Comparison of ENCODE assay signal across 23 mouse cellular contexts in the genomic region with DNA sequence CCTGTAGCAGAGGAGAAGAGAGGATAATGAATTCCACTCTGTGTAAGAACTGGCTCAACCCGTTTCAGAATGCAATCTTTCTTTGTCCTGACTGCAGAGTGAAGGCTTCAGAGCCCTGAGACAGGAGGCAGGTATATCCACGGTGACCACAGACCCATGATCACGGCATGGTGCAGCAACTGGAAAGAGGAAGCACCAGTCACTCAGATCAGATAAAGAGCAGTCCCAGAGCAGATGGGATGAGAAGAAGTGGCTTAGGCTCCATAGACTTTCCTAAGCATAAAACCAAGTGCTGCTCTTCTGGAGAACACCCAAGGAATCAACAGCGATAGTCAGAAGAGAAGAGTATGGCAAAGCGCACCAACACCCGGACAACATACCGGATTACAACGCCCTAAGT. TPM values are rescaled to one million over a fixed set of nuclear protein-coding genes. Genes with fewer than 3 reads are reported as not detected.
DNase-seq lines count a peak whose midpoint lies in the region; ATAC-seq and TF ChIP-seq lines count a peak whose summit lies in the region.
"Had no signal": no experiment of that assay in that cellular context is flagged by ENCODE, and none has a peak within 500 bp of the region (broad histone marks: within the 10 kb centered on the region; RNA-seq: fewer than 3 reads in every experiment).

No protein-coding gene starts in this region.

- TF ChIP-seq POLR2A in MEL (IDR thresholded peaks at IDR 0.05; ENCODE audit: control insufficient read depth in 1 of 2, insufficient read depth in 1 of 2, low read depth in 1 of 2, low read length in 2 of 2, poor library complexity in 1 of 2): no peak

- H3K4me1 ChIP-seq in intestine, embryonic 14.5 days (replicated peaks; ENCODE audit: control insufficient read depth, insufficient read depth, low read length): no peaks in the 10 kb centered on the region
- no peaks in the 10 kb centered on the region for H3K4me1 ChIP-seq in intestine, embryonic 16.5 days (ENCODE audit: control insufficient read depth, insufficient read depth, low read length)
- H3K4me1 ChIP-seq in MEL (ENCODE audit: control insufficient read depth in 1 of 2, insufficient read depth in 2 of 2, low read length in 2 of 2): no peaks in the 10 kb centered on the region
- H3K4me1 ChIP-seq in stomach, embryonic 16.5 days (ENCODE audit: control insufficient read depth, insufficient read depth, low read length): no peaks in the 10 kb centered on the region
- H3K4me1 ChIP-seq: embryonic facial prominence, embryonic 13.5 days; forebrain, embryonic 10.5 days; hindbrain, embryonic 10.5 days had no signal

- no peak overlapping the region for H3K27ac ChIP-seq in intestine, embryonic 14.5 days (ENCODE audit: low read depth)
- H3K27ac ChIP-seq in intestine, embryonic 16.5 days (ENCODE audit: low read length): no peak overlapping the region
- no peak overlapping the region for H3K27ac ChIP-seq in MEL (ENCODE audit: control insufficient read depth, low read depth, low read length)
- peak overlapping the region; percentile 16; the same call in 1 of the 2 replicates for H3K27ac ChIP-seq in stomach, embryonic 16.5 days (ENCODE audit: low read length)
- H3K27ac ChIP-seq: embryonic facial prominence, embryonic 13.5 days; forebrain, embryonic 10.5 days; hindbrain, embryonic 10.5 days; hindbrain, embryonic 14.5 days had no signal

- H3K9me3 ChIP-seq in intestine, embryonic 14.5 days (ENCODE audit: control insufficient read depth, low read length): no peaks in the 10 kb centered on the region
- no peaks in the 10 kb centered on the region for H3K9me3 ChIP-seq in intestine, embryonic 16.5 days (ENCODE audit: control insufficient read depth, low read length)
- H3K9me3 ChIP-seq in MEL (replicated peaks; ENCODE audit: insufficient read depth, low read length): no peaks in the 10 kb centered on the region
- no peaks in the 10 kb centered on the region for H3K9me3 ChIP-seq in stomach, embryonic 16.5 days (replicated peaks; ENCODE audit: control insufficient read depth, low read length)
- H3K9me3 ChIP-seq: embryonic facial prominence, embryonic 13.5 days; forebrain, embryonic 10.5 days; hindbrain, embryonic 10.5 days had no signal

- no peaks in the 10 kb centered on the region for H3K79me2 ChIP-seq in MEL (ENCODE audit: control insufficient read depth, insufficient read depth, low read length, poor library complexity)

- H3K27me3 ChIP-seq in intestine, embryonic 14.5 days (replicated peaks; ENCODE audit: control insufficient read depth, insufficient read depth, low read length): no peaks in the 10 kb centered on the region
- no peaks in the 10 kb centered on the region for H3K27me3 ChIP-seq in intestine, embryonic 16.5 days (replicated peaks; ENCODE audit: control insufficient read depth, insufficient read depth, low read length)
- H3K27me3 ChIP-seq in MEL (ENCODE audit: control insufficient read depth in 1 of 2, insufficient read depth in 2 of 2, low read length in 2 of 2): no peaks in the 10 kb centered on the region
- no peaks in the 10 kb centered on the region for H3K27me3 ChIP-seq in stomach, embryonic 16.5 days (ENCODE audit: control insufficient read depth, insufficient read depth, low read length)
- H3K27me3 ChIP-seq: embryonic facial prominence, embryonic 13.5 days had no signal

- ATAC-seq in intestine, embryonic 14.5 days (replicated peaks; ENCODE audit: low FRiP score, low TSS enrichment, low read depth): no peak
- no peak for ATAC-seq in intestine, embryonic 16.5 days
- ATAC-seq in granulocyte monocyte progenitor cell, adult 5-6 weeks (replicated peaks; ENCODE audit: poor library complexity, severe bottlenecking): peak; percentile 76
- peak; percentile 40; the same call in 1 of the 2 replicates for ATAC-seq in stomach, embryonic 16.5 days (ENCODE audit: insufficient read depth, low FRiP score)
- ATAC-seq: CD4-positive, CD25-positive, alpha-beta regulatory T cell, adult 4 months; forebrain, embryonic 14.5 days had no signal

- DNase-seq in intestine, embryonic 14.5 days (ENCODE audit: low spot score): peak; percentile 25
- peak; percentile 46 for DNase-seq in MEL (ENCODE audit: low read depth, low spot score)
- DNase-seq in kidney, postnatal 25 days: no peak
- no peak for DNase-seq in embryo, embryonic 9.5 days (ENCODE audit: extremely low spot score)
- DNase-seq in ovary, adult 18-20 months (ENCODE audit: low spot score): no peak
- DNase-seq: adrenal gland, adult 2 months; adrenal gland, postnatal 25 days; B cell, adult 2 months; cerebellum, adult 2 months; cerebellum, postnatal 10 days; embryo, embryonic 11 days; gastrocnemius, postnatal 10 days; heart, postnatal 14 days; kidney, adult 11 months had no signal

- WGBS in intestine, embryonic 14.5 days: 88% methylated on average over 8 of the region's 8 CpGs
- 83% methylated on average over 8 of the region's 8 CpGs for WGBS in intestine, embryonic 16.5 days
- 84% methylated on average over 8 of the region's 8 CpGs for WGBS in stomach, embryonic 16.5 days

- H3K4me2 ChIP-seq in intestine, embryonic 14.5 days (ENCODE audit: low read length): no peak overlapping the region
- no peak overlapping the region for H3K4me2 ChIP-seq in intestine, embryonic 16.5 days (ENCODE audit: low read depth, low read length)
- no peak overlapping the region for H3K4me2 ChIP-seq in stomach, embryonic 16.5 days (ENCODE audit: low read depth, low read length)
- H3K4me2 ChIP-seq: embryonic facial prominence, embryonic 13.5 days; hindbrain, embryonic 14.5 days had no signal

- no peak for TF ChIP-seq RAD21 in MEL (IDR thresholded peaks at IDR 0.05; ENCODE audit: low read depth, low read length)

- H3K9ac ChIP-seq in intestine, embryonic 14.5 days (ENCODE audit: low read length): no peak overlapping the region
- no peak overlapping the region for H3K9ac ChIP-seq in intestine, embryonic 16.5 days (ENCODE audit: low read depth, low read length)
- H3K9ac ChIP-seq in MEL (ENCODE audit: control insufficient read depth, low read depth, low read length, poor library complexity, severe bottlenecking): no peak overlapping the region
- H3K9ac ChIP-seq in stomach, embryonic 16.5 days (ENCODE audit: low read length): no peak overlapping the region
- H3K9ac ChIP-seq: embryonic facial prominence, embryonic 13.5 days; hindbrain, embryonic 14.5 days had no signal

- no peaks in the 10 kb centered on the region for H3K36me3 ChIP-seq in intestine, embryonic 14.5 days (ENCODE audit: control insufficient read depth, insufficient read depth, low read length)
- H3K36me3 ChIP-seq in intestine, embryonic 16.5 days (ENCODE audit: control insufficient read depth, insufficient read depth, low read length): no peaks in the 10 kb centered on the region
- H3K36me3 ChIP-seq in MEL (ENCODE audit: control insufficient read depth in 1 of 2, insufficient read depth in 2 of 2, low read length in 2 of 2): no peaks in the 10 kb centered on the region
- H3K36me3 ChIP-seq in stomach, embryonic 16.5 days (ENCODE audit: control insufficient read depth, insufficient read depth, low read length): no peaks in the 10 kb centered on the region
- H3K36me3 ChIP-seq: embryonic facial prominence, embryonic 13.5 days; forebrain, embryonic 10.5 days had no signal

- TF ChIP-seq CTCF in MEL (IDR thresholded peaks at IDR 0.05 in 2 of 3, conservative IDR thresholded peaks at IDR 0.05 in 1 of 3; ENCODE audit: control insufficient read depth in 1 of 3, insufficient read depth in 1 of 3, low read depth in 2 of 3, low read length in 3 of 3, poor library complexity in 1 of 3, severe bottlenecking in 1 of 3): no peak

- peak in 1 of 2 experiments; percentile 44; a peak in 1 of 4 replicates for TF ChIP-seq EP300 in MEL (IDR thresholded peaks at IDR 0.05; ENCODE audit: low read depth in 1 of 2, low read length in 2 of 2)

- no peak overlapping the region for H3K4me3 ChIP-seq in intestine, embryonic 14.5 days (ENCODE audit: low read depth, low read length)
- no peak overlapping the region for H3K4me3 ChIP-seq in intestine, embryonic 16.5 days (ENCODE audit: low read length)
- H3K4me3 ChIP-seq in MEL (ENCODE audit: control insufficient read depth in 1 of 2, insufficient read depth in 1 of 2, low read depth in 2 of 2, low read length in 2 of 2): no peak overlapping the region
- no peak overlapping the region for H3K4me3 ChIP-seq in stomach, embryonic 16.5 days (replicated peaks; ENCODE audit: low read length)
- H3K4me3 ChIP-seq: embryonic facial prominence, embryonic 13.5 days; forebrain, embryonic 10.5 days; hindbrain, embryonic 10.5 days had no signal

TF ChIP-seq in MEL, 35 proteins besides CTCF, POLR2A, EP300 and RAD21:
- TF ChIP-seq TBP (IDR thresholded peaks at IDR 0.05; ENCODE audit: low read depth, low read length) (no peak), ZC3H11A (IDR thresholded peaks at IDR 0.05; ENCODE audit: low read depth, low read length) (no peak), GATA1 (IDR thresholded peaks at IDR 0.05; ENCODE audit: low read depth, low read length) (peak; percentile 79), TCF12 (IDR thresholded peaks at IDR 0.05; ENCODE audit: low read depth, low read length) (no peak), MYC (IDR thresholded peaks at IDR 0.05; ENCODE audit: low read depth, low read length) (no peak), ZNF384 (IDR thresholded peaks at IDR 0.05; ENCODE audit: low read depth, low read length) (no peak), UBTF (IDR thresholded peaks at IDR 0.05; ENCODE audit: borderline replicate concordance, insufficient read depth, low read depth, low read length) (no peak)
TF ChIP-seq in MEL: peak in this region for 1.

RNA-seq across cellular contexts. Expression of gene Crybg3, which starts 21.5 kb away (rescaled TPM):
- polyA plus RNA-seq in intestine, embryonic 14.5 days (2014; fragmentation: Nextera tagmentation; extraction: Ambion mirVana): 9.8 and 15.1 TPM in 2 replicates
- 4.4 and 5.0 TPM in 2 replicates for polyA plus RNA-seq in intestine, embryonic 16.5 days (2015; fragmentation: Nextera tagmentation; extraction: Ambion mirVana)
- total RNA-seq in MEL (2012; rRNA removed): 0.59 and 0.73 TPM in 2 replicates
- polyA plus RNA-seq in MEL (2012; ENCODE audit: insufficient read depth in 1 of 2, insufficient read length in 2 of 2, low read depth in 1 of 2, low replicate concordance in 2 of 2, missing spikeins in 1 of 2): under 1 TPM in 1 of 2 experiments, not detected in 1; 0.63 TPM
- total RNA-seq in granulocyte monocyte progenitor cell, adult 5-6 weeks (2014; fragmentation: Nextera tagmentation): 13.9 and 23.3 TPM in 2 replicates
- 17.3 and 27.0 TPM in 2 replicates for total RNA-seq in granulocyte monocyte progenitor cell, adult 5-6 weeks (2017)
- polyA plus RNA-seq in stomach, embryonic 16.5 days (2015; fragmentation: Nextera tagmentation; extraction: Ambion mirVana): 11.2 and 11.6 TPM in 2 replicates

RNA-seq across cellular contexts. Expression of gene Arl6, which starts 60.0 kb away (rescaled TPM):
- 24.1 and 27.6 TPM in 2 replicates for polyA plus RNA-seq in intestine, embryonic 14.5 days (2014; fragmentation: Nextera tagmentation; extraction: Ambion mirVana)
- polyA plus RNA-seq in intestine, embryonic 16.5 days (2015; fragmentation: Nextera tagmentation; extraction: Ambion mirVana): 14.3 and 15.4 TPM in 2 replicates
- total RNA-seq in MEL (2012; rRNA removed): not detected in 2 replicates
- polyA plus RNA-seq in MEL (2012; ENCODE audit: insufficient read depth in 1 of 2, insufficient read length in 2 of 2, low read depth in 1 of 2, low replicate concordance in 2 of 2, missing spikeins in 1 of 2): not detected
- total RNA-seq in granulocyte monocyte progenitor cell, adult 5-6 weeks (2014; fragmentation: Nextera tagmentation): 3.4 TPM in 2 replicates
- total RNA-seq in granulocyte monocyte progenitor cell, adult 5-6 weeks (2017): 3.7 and 11.4 TPM in 2 replicates
- 25.0 and 25.8 TPM in 2 replicates for polyA plus RNA-seq in stomach, embryonic 16.5 days (2015; fragmentation: Nextera tagmentation; extraction: Ambion mirVana)

Comparison
In these comparisons a context has a peak if more than half of its experiments do, and no peak if none do; other contexts are left out.
1. ATAC-seq: peak in granulocyte monocyte progenitor cell, adult 5-6 weeks (single experiment) and stomach, embryonic 16.5 days (single experiment); none in intestine, embryonic 14.5 days (single experiment) and intestine, embryonic 16.5 days (single experiment).
2. DNase-seq: peak in intestine, embryonic 14.5 days (single experiment) and MEL (single experiment); none in kidney, postnatal 25 days (0 of 2), embryo, embryonic 9.5 days (single experiment) and ovary, adult 18-20 months (single experiment).
3. RNA of gene Arl6, which starts 60.0 kb away (polyA plus RNA-seq): 25.0 to 25.8 TPM in stomach, embryonic 16.5 days, 24.1 to 27.6 TPM in intestine, embryonic 14.5 days and 14.3 to 15.4 TPM in intestine, embryonic 16.5 days; not detected in MEL; every median in the first group is over 10 times any median in the second.